7 mouse cellular contexts compared by ENCODE assay signal in the genomic region with DNA sequence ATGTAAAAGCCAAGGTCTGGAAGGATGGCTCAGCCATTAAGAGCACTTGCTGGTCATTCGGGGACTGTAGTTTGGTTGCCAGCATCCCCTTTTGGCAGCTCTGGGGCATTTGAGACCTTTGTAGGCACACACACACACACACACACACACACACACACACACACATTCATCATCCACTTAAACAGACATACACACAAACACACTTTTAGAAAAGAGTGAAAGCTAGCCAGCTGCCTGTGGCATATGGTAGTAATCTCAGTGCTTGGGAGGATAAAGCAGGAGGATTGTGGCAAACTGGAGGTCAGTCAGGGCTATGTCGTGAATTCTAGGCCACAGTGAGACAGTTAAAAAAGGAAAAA. TPM values are rescaled to one million over a fixed set of nuclear protein-coding genes. Genes with fewer than 3 reads are reported as not detected.
A peak's percentile ranks its signal among the peaks of the same experiment; 100 is the strongest.
DNase-seq lines count a peak whose midpoint lies in the region; ATAC-seq and TF ChIP-seq lines count a peak whose summit lies in the region.

No protein-coding gene starts in this region.

- TF ChIP-seq CTCF in stomach, postnatal 0 days (IDR thresholded peaks at IDR 0.05; ENCODE audit: low read depth) = no peak

- H3K4me3 ChIP-seq in neural tube, embryonic 11.5 days (ENCODE audit: low read depth, low read length) = peak overlapping the region; percentile 81; the same call in 1 of the 2 replicates
- H3K4me3 ChIP-seq in forebrain, embryonic 13.5 days = peak overlapping the region; percentile 98
- peak overlapping the region; percentile 96 for H3K4me3 ChIP-seq in liver, embryonic 13.5 days (replicated peaks)
- H3K4me3 ChIP-seq in stomach, postnatal 0 days (ENCODE audit: low read depth, low read length) = peak overlapping the region; percentile 90

- no peaks in the 10 kb centered on the region for H3K9me3 ChIP-seq in neural tube, embryonic 11.5 days (ENCODE audit: control insufficient read depth, low read length)
- H3K9me3 ChIP-seq in forebrain, embryonic 13.5 days (replicated peaks) = no peaks in the 10 kb centered on the region
- H3K9me3 ChIP-seq in liver, embryonic 13.5 days (replicated peaks) = no peaks in the 10 kb centered on the region
- no peaks in the 10 kb centered on the region for H3K9me3 ChIP-seq in stomach, postnatal 0 days (ENCODE audit: control insufficient read depth, low read length)

- WGBS in neural tube, embryonic 11.5 days = 43% methylated on average over 2 of the region's 2 CpGs
- 39% methylated on average over 2 of the region's 2 CpGs for WGBS in forebrain, embryonic 13.5 days
- WGBS in liver, embryonic 13.5 days (ENCODE audit: insufficient replicate concordance) = 26% methylated on average over 2 of the region's 2 CpGs
- WGBS in stomach, postnatal 0 days = 35% methylated on average over 2 of the region's 2 CpGs

- no peak for TF ChIP-seq EP300 in stomach, postnatal 0 days (optimal IDR thresholded peaks at IDR 0.05)

- peak overlapping the region; percentile 77 for H3K4me2 ChIP-seq in neural tube, embryonic 11.5 days (ENCODE audit: low read depth)
- peak overlapping the region; percentile 91 for H3K4me2 ChIP-seq in forebrain, embryonic 13.5 days
- H3K4me2 ChIP-seq in liver, embryonic 13.5 days = peak overlapping the region; percentile 98
- peak overlapping the region; percentile 98 for H3K4me2 ChIP-seq in stomach, postnatal 0 days (replicated peaks; ENCODE audit: low read depth)

- H3K36me3 ChIP-seq in neural tube, embryonic 11.5 days (ENCODE audit: control insufficient read depth, insufficient read depth, low read length) = no peaks in the 10 kb centered on the region
- 0 out of 2 replicates have a peak, but pooled peaks cover 5% of the 10 kb centered on the region for H3K36me3 ChIP-seq in forebrain, embryonic 13.5 days (ENCODE audit: poor library complexity, severe bottlenecking)
- no peaks in the 10 kb centered on the region for H3K36me3 ChIP-seq in liver, embryonic 13.5 days
- H3K36me3 ChIP-seq in stomach, postnatal 0 days (ENCODE audit: control insufficient read depth, insufficient read depth, low read length) = no peaks in the 10 kb centered on the region

- ATAC-seq in neural tube, embryonic 11.5 days (ENCODE audit: insufficient read depth, low FRiP score, low TSS enrichment) = no peak
- no peak for ATAC-seq in forebrain, embryonic 13.5 days
- no peak for ATAC-seq in liver, embryonic 13.5 days (ENCODE audit: low read depth)
- ATAC-seq in stomach, postnatal 0 days (ENCODE audit: low FRiP score, low TSS enrichment) = no peak

- H3K4me1 ChIP-seq in neural tube, embryonic 11.5 days (ENCODE audit: control insufficient read depth, insufficient read depth, low read length) = peaks cover 9% of the 10 kb centered on the region
- peaks cover 28% of the 10 kb centered on the region for H3K4me1 ChIP-seq in forebrain, embryonic 13.5 days
- peaks cover 89% of the 10 kb centered on the region for H3K4me1 ChIP-seq in liver, embryonic 13.5 days (replicated peaks)
- peaks cover 3% of the 10 kb centered on the region; the same call in 1 of the 2 replicates for H3K4me1 ChIP-seq in stomach, postnatal 0 days (replicated peaks; ENCODE audit: control insufficient read depth, insufficient read depth)

- peak overlapping the region; percentile 85 for H3K9ac ChIP-seq in neural tube, embryonic 11.5 days (ENCODE audit: low read length)
- H3K9ac ChIP-seq in forebrain, embryonic 13.5 days = peak overlapping the region; percentile 95
- H3K9ac ChIP-seq in liver, embryonic 13.5 days = peak overlapping the region; percentile 84
- H3K9ac ChIP-seq in stomach, postnatal 0 days (ENCODE audit: low read length) = peak overlapping the region; percentile 55

- DNase-seq in neural tube, embryonic 11.5 days (ENCODE audit: low spot score) = no peak
- DNase-seq in neural tube, embryonic 10.5 days (ENCODE audit: extremely low spot score, low spot score) = no peak
- no peak for DNase-seq in liver, embryonic 13.5 days
- no peak for DNase-seq in stomach, postnatal 0 days (ENCODE audit: low spot score)
- no peak for DNase-seq in ovary, postnatal 36 days (ENCODE audit: low spot score)
- no peak for DNase-seq in cerebellum, adult 8-10 months

- H3K27me3 ChIP-seq in neural tube, embryonic 11.5 days (ENCODE audit: control insufficient read depth, insufficient read depth, low read length) = no peaks in the 10 kb centered on the region
- no peaks in the 10 kb centered on the region for H3K27me3 ChIP-seq in forebrain, embryonic 13.5 days
- no peaks in the 10 kb centered on the region for H3K27me3 ChIP-seq in liver, embryonic 13.5 days
- no peaks in the 10 kb centered on the region for H3K27me3 ChIP-seq in stomach, postnatal 0 days (ENCODE audit: control insufficient read depth, insufficient read depth, low read length)

- peak overlapping the region; percentile 31; the same call in 1 of the 2 replicates for H3K27ac ChIP-seq in neural tube, embryonic 11.5 days (ENCODE audit: low read depth, low read length)
- H3K27ac ChIP-seq in forebrain, embryonic 13.5 days = peak overlapping the region; percentile 74
- peak overlapping the region; percentile 97 for H3K27ac ChIP-seq in liver, embryonic 13.5 days
- peak overlapping the region; percentile 94 for H3K27ac ChIP-seq in stomach, postnatal 0 days (replicated peaks)

RNA-seq across cellular contexts. Expression of a gene that starts 0.8 kb away (rescaled TPM):
- 45.3 and 48.9 TPM in 2 replicates for polyA plus RNA-seq in neural tube, embryonic 11.5 days (2014; fragmentation: Nextera tagmentation; extraction: Ambion mirVana)
- 43.9 and 50.2 TPM in 2 replicates for polyA plus RNA-seq in forebrain, embryonic 13.5 days (2015; fragmentation: Nextera tagmentation; extraction: Ambion mirVana)
- polyA plus RNA-seq in liver, embryonic 13.5 days (2015; fragmentation: Nextera tagmentation; extraction: Ambion mirVana) = 20.9 and 23.7 TPM in 2 replicates
- polyA plus RNA-seq in stomach, postnatal 0 days (2015; fragmentation: Nextera tagmentation; extraction: Ambion mirVana) = 24.0 TPM in 2 replicates

RNA-seq across cellular contexts. Expression of a gene that starts 49.6 kb away (rescaled TPM):
- 8.5 and 10.6 TPM in 2 replicates for polyA plus RNA-seq in neural tube, embryonic 11.5 days (2014; fragmentation: Nextera tagmentation; extraction: Ambion mirVana)
- 3.1 and 3.4 TPM in 2 replicates for polyA plus RNA-seq in forebrain, embryonic 13.5 days (2015; fragmentation: Nextera tagmentation; extraction: Ambion mirVana)
- polyA plus RNA-seq in liver, embryonic 13.5 days (2015; fragmentation: Nextera tagmentation; extraction: Ambion mirVana) = 2.4 and 3.6 TPM in 2 replicates
- polyA plus RNA-seq in stomach, postnatal 0 days (2015; fragmentation: Nextera tagmentation; extraction: Ambion mirVana) = 1.9 and 2.3 TPM in 2 replicates

RNA-seq across cellular contexts. Expression of a gene that starts 49.8 kb away (rescaled TPM):
- polyA plus RNA-seq in neural tube, embryonic 11.5 days (2014; fragmentation: Nextera tagmentation; extraction: Ambion mirVana) = 32.4 and 39.4 TPM in 2 replicates
- 63.4 and 87.2 TPM in 2 replicates for polyA plus RNA-seq in forebrain, embryonic 13.5 days (2015; fragmentation: Nextera tagmentation; extraction: Ambion mirVana)
- polyA plus RNA-seq in liver, embryonic 13.5 days (2015; fragmentation: Nextera tagmentation; extraction: Ambion mirVana) = 2.5 and 2.6 TPM in 2 replicates
- polyA plus RNA-seq in stomach, postnatal 0 days (2015; fragmentation: Nextera tagmentation; extraction: Ambion mirVana) = 9.6 and 10.6 TPM in 2 replicates

RNA-seq across cellular contexts. Expression of a gene that starts 52.5 kb away (rescaled TPM):
- polyA plus RNA-seq in neural tube, embryonic 11.5 days (2014; fragmentation: Nextera tagmentation; extraction: Ambion mirVana) = 143 and 145 TPM in 2 replicates
- 122 and 137 TPM in 2 replicates for polyA plus RNA-seq in forebrain, embryonic 13.5 days (2015; fragmentation: Nextera tagmentation; extraction: Ambion mirVana)
- 135 and 141 TPM in 2 replicates for polyA plus RNA-seq in liver, embryonic 13.5 days (2015; fragmentation: Nextera tagmentation; extraction: Ambion mirVana)
- polyA plus RNA-seq in stomach, postnatal 0 days (2015; fragmentation: Nextera tagmentation; extraction: Ambion mirVana) = 132 and 133 TPM in 2 replicates

Comparison
In these comparisons a context has a peak if more than half of its experiments do, and no peak if none do; other contexts are left out.
1. H3K27ac ChIP-seq: peak in every context shown above with its lines; median percentile 97 in liver, embryonic 13.5 days; 94 in stomach, postnatal 0 days; 74 in forebrain, embryonic 13.5 days; 31 in neural tube, embryonic 11.5 days.